Mouse (Mus musculus) lung, postnatal 10 days (tissue): ENCODE data around the gene Nkain1.

Experiments used
- DNase-seq: peaks from one replicate; pipeline ENCODE4 v3.0.0; 2021

Nkain1 gene

DNA sequence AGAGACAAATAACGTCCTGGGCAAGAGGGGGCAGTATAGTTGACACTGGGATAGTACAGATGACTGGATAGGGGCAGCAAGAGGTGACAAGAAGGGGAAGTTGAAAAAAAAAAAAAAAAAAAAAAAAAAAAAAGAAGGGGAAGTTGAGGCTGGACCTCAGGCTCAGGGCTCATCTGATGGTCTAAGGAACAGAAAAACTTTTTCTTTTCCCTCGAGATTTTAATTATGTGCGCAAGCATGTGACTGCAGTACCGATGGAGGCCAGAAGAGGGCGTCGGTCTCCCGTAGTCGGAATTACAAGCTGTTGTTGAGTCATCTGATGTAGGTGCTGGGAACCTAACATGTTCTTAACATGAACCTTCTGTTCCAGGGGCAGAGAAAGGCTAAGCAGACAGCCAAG, 24.8 kb downstream of the Nkain1 start:
- no peak for DNase-seq

DNA sequence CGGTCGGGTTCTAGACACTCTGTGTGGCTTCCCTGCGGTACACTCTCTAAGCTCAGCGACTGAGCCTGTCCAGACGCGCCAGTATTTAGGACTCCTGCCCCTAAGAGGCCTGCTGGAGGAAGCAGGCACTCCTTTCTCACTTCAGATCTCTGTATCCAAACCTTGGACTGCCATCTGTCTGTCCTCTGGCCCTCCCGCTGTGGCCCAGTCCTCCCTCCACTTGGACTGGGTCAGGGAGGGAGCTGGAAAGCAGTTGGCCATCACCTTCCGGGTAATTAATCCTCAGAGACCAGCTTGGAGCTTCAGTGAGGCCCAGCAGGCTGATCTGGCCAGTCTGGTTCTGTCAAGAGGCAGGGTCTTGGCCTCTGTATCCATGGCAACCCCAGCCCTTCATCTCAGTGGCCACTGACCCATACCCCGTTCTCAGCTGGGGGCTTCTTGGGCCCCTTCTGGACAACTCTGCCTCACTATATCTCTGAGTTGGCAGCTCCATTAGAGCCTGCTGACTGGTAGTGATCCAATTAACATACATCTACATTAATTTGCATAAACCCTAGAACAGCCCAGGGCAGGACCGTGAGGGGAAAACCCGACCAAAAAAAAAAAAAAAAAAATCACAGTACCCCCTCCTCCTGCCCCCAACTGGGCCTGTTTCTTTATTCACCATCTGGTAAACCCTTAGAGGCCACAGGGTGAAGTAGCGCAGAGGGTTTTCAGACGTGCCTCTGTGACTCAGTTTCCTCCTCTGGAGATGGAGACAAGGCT, 27.0 kb downstream of the Nkain1 start:
- no peak for DNase-seq

DNA sequence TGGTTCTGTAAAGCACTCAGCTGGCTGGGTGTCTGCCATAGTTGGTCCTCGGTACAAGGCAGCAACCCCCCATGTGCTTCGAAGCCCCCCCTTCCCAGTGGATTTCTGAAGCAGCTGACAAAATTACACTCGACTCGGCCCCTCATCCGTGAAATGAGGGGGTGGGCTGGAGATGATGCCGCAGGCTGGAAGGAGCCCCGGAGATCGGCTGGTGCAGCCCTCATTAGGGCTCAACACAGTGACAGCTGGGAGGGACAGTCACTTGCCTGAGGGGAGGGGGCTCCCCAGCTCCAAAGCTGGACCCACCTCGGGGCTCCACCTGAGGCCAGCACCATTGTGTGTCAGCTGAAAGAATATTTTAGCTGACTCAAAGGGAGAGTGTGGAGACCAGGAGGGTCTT, 29.6 kb downstream of the Nkain1 start:
- DNase-seq = no peak

DNA sequence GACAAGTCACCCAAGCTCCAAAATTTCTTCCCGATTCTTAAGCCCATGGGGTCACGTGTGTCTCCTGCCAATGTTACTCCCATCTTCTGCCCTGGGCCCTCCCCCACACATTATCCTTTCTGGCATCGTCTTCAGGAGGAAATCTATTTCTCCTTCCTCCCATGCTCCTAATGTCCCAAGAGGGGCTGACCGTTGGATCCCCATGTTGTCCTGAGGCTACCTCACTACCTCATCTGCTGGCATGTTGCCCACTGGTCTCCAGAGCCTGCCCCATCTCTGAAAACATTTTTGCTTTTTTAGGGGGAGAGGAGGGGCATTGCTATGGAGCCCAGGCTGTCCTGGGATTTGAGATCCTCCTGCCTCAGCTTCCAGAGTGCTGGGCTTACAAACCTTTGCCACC, 30.9 kb downstream of the Nkain1 start:
- DNase-seq = no peak

DNA sequence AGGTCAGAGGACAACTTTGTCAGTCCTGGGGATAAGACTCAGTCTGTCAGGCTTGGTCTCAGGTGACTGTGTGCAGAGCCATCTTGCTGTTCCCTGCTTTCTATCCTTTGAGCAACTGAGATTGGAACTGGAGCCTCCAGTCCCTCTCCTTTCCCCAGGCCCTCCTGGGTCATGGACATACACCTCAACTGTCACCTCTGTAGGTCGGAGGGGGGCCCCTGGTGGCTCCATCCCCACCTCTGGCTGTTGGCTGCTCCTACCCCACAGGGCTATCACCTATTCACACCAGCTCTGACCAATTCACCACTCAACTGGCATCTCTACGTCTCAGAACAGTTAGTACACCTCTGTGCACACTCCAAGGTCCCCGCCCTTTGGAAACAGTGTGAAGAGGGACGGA, 33.1 kb downstream of the Nkain1 start:
- no peak for DNase-seq

DNA sequence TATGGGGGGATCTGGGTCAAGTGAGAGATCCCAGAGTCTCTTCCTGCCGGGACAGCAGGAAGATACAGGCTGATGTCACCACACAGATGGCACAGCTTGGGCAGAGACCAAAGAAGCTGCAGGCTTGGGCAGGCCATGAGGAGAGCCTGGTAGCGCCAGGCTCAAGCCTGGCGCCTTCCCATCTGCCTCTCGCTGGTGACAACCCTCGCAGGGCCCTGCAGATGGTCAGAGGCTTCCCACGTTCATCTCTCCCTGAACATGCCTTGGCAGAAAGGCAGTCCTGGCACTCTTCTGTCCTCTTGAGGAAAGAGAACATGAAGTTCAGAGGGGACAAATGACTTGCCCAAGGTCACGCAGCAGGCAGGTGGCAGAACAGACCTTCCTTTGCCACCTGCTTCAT, 34.3 kb downstream of the Nkain1 start:
- DNase-seq = no peak

DNA sequence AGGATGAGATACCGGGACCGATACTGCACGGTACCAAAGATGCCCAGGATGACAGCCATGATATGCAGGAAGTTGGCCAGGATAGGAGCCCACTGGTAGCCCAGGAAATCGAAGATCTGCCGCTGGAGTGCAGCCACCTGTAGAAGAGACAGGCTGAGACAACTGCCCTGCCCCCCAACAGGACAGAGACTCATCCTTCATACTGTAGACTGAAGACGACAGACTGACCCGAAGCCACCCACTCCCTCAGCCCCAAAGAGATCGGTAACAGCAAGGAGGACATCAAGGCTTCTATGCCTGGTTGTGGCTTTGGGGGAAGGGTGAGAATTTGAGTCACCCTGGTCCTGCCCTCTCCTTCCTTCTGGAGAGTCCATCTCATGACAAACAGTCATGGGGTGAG, 34.9 kb downstream of the Nkain1 start:
- no peak for DNase-seq

DNA sequence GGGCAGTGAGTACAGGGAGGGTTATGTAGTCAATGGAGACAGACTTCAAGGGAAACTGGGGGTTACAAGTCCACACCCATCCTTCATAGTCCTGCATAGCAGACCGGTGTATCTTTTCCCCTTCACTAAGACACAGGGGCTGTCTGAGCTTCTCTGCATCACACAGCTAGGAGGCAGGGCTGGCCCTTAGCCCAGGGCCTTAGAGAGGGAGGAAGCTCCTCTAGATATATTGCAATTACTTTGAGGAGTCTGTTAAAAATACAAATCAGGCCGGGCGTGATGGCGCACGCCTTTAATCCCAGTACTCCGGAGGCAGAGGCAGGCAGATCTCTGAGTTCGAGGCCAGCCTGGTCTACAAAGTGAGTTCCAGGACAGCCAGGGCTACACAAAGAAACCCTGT, 36.6 kb downstream of the Nkain1 start:
- DNase-seq = no peak

DNA sequence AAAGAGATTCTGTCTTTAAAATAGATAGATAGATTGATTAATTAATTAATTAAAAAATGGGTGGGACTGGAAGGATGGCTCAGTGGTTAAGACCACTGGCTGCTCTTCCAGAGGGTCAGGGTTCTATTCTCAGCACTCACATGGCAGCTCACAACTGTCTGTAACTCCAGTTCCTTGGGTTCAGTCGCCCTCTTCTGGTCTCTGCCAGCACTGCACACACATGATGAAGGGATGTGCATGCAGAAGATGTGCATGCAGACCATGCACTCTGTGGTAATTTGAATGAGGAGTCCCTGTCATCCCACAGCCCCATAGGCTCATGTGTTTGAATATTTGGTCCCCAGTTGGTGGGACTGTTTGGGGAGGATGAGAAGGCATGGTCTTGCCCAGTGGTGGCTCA, 38.2 kb downstream of the Nkain1 start:
- no peak for DNase-seq

DNA sequence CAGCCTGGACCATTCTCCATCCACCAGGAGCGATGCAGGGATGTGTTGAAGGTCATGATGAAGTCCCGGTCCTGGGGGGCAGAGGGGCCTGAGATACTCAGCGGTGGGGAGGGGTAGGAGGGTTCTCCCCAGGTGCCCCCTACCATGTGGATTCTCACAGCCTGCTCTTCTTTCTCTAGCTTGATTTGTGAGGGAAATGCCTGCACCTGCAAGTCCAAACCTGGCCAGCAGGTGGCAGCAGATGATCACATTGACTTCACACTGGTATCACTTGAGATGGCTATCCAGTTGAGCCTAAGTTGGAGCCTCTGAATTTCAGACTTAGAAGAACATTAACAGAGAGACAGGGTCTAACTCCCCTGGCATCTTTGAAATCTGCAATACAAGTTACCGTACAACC, 40.0 kb downstream of the Nkain1 start:
- DNase-seq = peak; percentile 86

DNA sequence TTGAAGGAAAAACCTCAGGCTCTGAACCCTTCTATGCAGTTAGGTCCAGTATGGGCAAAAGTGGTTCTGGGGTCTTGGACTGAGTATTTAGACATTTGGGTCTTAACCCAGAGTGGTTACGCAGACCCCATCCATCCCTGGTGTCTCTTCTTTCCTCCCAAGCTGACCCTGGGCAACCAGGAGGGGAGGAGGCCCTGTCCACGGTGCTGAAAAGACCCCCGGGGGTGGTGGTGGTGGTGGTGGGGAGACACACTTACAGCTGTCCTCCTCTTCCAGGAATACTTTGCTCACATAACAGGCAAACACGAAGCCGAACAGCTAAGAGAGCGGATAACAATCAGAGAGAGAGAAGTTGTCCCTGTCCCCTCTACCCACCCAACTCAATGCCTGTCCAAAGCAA, 41.6 kb downstream of the Nkain1 start:
- no peak for DNase-seq

DNA sequence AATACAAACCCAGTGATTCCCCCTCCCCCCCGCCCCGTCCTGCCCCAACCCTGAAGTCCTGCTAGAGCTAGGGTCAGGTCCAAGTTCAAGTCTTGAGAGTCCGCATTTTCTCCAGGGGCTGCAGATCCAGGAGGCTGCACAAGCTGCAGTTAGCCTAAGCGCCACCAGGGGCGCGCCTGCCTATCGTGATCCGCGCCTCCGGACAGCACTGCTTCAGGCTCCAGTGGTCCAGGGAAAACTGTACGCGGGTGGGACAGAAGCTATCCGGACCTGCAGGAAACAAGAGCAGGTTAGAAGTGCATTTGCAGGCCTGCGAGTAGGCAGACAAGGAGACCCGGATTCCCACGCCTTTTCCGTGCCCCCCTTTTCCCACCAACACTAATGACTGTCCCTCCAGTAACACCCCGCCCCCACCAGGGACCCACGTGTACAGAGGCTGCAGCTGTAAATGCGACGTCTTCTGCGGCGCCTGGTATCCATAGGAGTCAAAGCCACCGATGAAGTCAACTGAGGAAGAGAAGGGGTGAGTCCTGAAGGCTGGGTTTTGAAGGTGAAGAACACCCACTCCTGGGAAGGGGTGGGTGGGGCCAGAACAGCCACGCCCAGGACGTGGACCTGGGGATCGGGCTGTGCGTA, 42.2 kb downstream of the Nkain1 start:
- DNase-seq = peak; percentile 80

DNA sequence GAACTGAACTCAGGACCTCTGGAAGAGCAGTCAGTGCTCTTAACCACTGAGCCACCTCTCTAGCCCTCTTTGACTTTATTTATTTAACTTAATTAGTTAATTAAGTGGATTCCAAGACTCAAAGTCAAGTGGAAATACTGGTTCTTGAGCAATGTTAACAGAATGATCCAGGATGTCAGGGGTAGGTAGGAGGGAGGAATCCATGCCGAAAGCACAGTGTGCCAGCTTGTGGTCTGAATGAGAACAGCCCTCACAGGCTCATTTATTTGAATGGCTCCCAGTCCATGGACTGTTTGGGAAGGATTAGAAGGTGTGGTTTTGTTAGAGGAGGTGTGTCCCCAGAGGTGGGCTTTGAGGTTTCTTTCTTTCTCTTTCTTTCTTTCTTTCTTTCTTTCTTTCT, 46.2 kb downstream of the Nkain1 start:
- no peak for DNase-seq

DNA sequence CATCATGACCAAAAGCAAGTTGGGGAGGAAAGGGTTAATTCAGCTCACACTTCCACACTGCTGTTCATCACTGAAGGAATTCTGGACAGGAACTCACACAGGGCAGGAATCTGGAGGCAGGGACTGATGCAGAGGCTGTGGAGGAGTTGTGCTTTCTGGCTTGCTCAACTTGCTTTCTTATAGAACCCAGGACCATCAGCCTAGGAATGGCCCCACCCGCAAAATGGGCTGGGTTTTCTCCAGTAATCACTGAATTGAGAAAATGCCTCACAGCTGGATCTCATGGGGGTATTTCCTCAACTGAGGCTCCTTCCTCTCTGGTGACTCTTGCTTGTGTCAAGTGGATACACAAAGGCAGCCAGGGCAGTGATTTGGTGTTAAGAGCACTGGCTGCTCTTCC, 48.9 kb downstream of the Nkain1 start:
- DNase-seq = no peak

DNA sequence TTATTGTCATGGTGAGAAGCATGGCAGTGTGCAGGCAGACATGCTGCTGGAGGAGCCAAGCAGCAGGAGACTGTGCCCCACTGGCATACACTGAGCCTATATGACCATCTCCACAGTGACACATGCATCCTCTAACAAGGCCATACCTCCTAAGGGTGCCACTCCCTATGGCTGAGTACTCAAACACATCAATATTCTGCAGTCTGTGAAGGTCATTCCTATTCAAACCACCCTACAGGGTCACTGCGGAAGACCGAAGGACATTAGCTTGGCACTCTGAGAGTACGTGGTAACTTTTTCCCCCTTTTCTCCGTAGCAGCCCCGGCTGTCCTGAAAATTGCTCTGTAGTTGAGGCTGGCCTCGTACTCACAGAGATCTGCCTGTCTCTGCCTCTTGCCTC, 52.5 kb downstream of the Nkain1 start:
- DNase-seq = no peak

DNA sequence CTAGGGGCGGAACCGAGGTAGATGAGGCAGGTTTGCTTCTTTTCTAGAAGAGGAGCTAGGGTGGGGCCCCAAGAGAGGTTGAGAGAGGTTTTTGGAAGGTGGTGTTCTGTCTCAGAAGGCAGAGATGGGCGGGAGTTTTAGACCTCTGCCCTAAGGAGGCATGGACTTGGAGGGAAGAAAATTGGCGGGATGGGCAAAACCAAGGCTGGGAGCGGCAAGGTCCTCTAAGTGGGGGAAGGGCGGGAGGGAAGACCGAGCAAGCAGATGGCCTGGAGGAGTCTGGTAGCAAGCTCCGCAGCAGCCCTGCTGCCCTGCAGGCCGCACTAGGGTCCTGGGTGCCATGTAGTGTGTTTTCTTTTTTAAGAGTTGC, 53.5 kb downstream of the Nkain1 start:
- DNase-seq = no peak

DNA sequence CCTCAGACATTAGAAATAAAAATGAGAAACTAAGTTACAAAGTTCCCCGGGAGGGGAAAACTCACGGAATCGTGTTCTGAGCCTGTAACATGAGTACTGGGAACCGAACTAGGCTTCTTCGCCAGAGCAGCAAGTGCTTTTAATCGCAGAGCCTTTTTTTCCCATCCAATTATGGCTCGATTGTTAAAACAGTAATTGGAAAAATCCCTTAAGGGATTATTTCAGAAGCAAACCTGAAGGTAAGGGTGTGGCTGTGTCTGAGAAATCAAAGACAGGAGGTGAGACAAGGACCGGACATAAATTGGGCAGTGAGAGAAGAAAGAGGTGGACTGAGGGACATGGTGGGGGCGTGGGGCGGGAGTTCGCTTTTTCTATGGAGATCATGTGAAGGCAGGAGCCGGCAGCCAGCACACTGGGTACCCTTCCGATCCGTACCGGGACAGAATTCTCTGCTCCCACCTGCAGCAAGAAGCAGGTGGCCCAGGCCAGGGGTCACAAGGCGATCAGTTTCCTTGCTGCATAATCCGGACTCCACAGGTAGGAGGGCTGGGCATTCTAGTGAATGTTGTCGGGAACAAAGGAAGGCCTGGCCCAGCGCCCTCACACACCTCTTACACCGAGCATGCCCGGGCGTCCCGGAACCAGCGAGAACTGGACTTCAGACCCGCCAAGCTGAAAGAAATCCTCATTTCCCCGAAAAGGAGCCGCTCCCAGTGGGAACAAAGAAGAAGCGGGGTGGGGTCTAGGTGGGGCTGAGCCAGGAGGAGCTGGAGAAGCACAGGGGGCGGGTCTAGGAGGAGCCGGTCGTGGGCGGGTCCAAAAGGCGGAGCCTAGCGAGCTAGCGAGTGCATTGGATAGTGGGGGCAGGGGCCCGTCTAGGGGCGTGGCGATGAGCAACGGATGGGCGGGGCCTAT, 54.1 kb downstream of the Nkain1 start:
- peak; percentile 99 for DNase-seq

DNA sequence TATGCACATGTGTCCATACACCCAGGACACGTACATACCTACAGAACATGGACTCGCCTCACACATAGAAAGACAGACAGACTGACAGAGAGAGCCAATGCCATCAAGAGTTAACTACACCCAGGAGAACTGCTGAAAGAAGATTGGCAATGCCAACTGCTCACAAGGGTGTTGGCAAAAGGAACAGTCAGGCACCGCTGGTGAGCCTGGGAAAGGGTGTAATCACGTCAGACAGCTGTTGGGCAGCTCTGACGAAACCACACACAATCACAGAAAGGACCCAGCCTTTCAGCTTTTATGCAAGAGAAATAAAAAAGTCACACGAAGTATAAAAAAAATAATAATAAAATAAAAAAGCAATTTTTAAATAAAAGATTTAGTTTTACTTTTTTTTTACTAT, 57.5 kb downstream of the Nkain1 start:
- no peak for DNase-seq
